Mouse (Mus musculus) kidney, embryonic 15.5 days (tissue): ENCODE measurements around the gene Ccdc137. TPM values are rescaled to one million over a fixed set of nuclear protein-coding genes. Genes with fewer than 3 reads are reported as not detected.

Experiments
- ATAC-seq: fragments of 200-750 bp; cut with Nextera tagmentation; replicated peaks from 2 replicates; pipeline ENCODE4 v1.8.0; 2017; ENCODE audit warnings: moderate TSS enrichment; ENCODE audit not compliant: low FRiP score
- H3K27ac ChIP-seq: fragments of 300-500 bp; sonication (generic); 2 replicates; pipeline ENCODE4 v1.5.1; 2015; ENCODE audit warnings: mild to moderate bottlenecking, inconsistent platforms
- H3K27me3 ChIP-seq: fragments of 300-500 bp; sonication (generic); 2 replicates; pipeline ENCODE4 v1.6.1; 2015; ENCODE audit warnings: inconsistent platforms
- H3K36me3 ChIP-seq: fragments of 300-500 bp; sonication (generic); 2 replicates; pipeline ENCODE4 v1.6.1; 2015; ENCODE audit warnings: inconsistent platforms
- H3K4me1 ChIP-seq: fragments of 300-500 bp; sonication (generic); 2 replicates; pipeline ENCODE4 v1.6.1; 2015; ENCODE audit warnings: inconsistent platforms
- H3K4me2 ChIP-seq: fragments of 300-500 bp; sonication (generic); 2 replicates; pipeline ENCODE4 v1.6.1; 2015; ENCODE audit warnings: moderate library complexity, mild to moderate bottlenecking, inconsistent platforms
- H3K4me3 ChIP-seq: fragments of 300-500 bp; sonication (generic); replicated peaks from 2 replicates; pipeline ENCODE4 v1.5.1; 2015; ENCODE audit warnings: mild to moderate bottlenecking, inconsistent platforms
- H3K9ac ChIP-seq: fragments of 300-500 bp; sonication (generic); 2 replicates; pipeline ENCODE4 v1.6.1; 2015; ENCODE audit warnings: mild to moderate bottlenecking, inconsistent platforms
- H3K9me3 ChIP-seq: fragments of 300-500 bp; sonication (generic); replicated peaks from 2 replicates; pipeline ENCODE4 v1.6.1; 2016; ENCODE audit warnings: inconsistent platforms
- WGBS: fragments of 180-500 bp; shearing (Covaris S2); methylation state at CpG from one replicate; pipeline ENCODE4 v1.1.7; 2015; ENCODE audit warnings: mixed read lengths; 5-methylcytosine and 5-hydroxymethylcytosine counted together
- polyA plus RNA-seq: library from polyadenylated mRNA; unstranded; fragments of >200 nt; fragmentation: Nextera tagmentation; extraction: Ambion mirVana; gene quantifications from 2 replicates; pipeline ENCODE4 v1.2.1, GENCODE M21; 2015

Gene Ccdc137
- polyA plus RNA-seq, 1 experiment from 2014 or later: 41.9 TPM

DNA sequence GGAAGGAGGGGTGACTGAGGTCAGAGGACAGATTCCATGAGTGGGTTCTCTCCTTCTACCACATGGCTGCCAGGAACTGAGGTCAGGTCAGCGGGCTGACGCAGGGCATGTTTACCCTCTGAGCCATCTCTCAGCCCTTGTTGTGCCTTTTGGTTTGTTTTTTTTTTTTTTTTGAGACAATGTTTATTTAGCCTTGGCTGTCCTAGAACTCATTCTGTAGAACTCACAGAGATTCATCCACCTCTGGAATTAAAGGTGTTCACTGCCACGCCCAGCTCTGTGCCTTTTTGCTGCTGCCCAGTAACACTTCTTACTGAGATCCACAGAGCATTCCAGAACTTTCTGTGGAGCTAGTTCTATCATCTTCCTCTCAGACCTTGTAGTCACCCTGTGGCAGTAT lies 47.7 kb downstream of the Ccdc137 start:
- no peaks in the 10 kb centered on the region for H3K36me3 ChIP-seq
- no peak overlapping the region for H3K4me2 ChIP-seq
- WGBS: 79% methylated on average over 3 of the region's 3 CpGs
- H3K4me3 ChIP-seq: no peak overlapping the region
- no peak for ATAC-seq
- H3K27me3 ChIP-seq: no peaks in the 10 kb centered on the region
- H3K9ac ChIP-seq: no peak overlapping the region
- no peak overlapping the region for H3K27ac ChIP-seq
- H3K4me1 ChIP-seq: peaks cover 13% of the 10 kb centered on the region
- H3K9me3 ChIP-seq: no peaks in the 10 kb centered on the region

DNA sequence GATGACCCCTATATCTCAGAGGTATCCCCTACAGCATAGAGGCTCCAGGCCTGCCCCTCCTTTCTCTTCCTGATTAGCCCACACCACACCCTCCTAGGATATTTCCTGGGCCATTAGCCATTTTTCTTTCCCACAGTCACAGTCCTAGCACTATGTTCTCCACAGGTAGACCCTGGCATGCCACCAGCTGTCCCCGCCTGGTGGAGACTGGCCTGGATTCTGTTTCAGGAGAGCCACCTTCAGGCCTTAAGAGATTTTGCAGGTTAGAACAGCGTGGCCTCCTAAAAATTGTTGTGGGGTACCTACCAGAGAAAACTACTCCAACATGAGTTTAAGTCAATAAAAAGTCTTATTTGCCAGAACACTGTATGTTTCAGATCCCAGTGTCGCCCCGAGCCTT lies 49.0 kb downstream of the Ccdc137 start:
- Histone ChIP-seq H3K36me3 (no peaks in the 10 kb centered on the region), H3K4me1 (peaks cover 19% of the 10 kb centered on the region), H3K27ac (0 out of 2 replicates have a peak overlapping the region, but pooled peaks have one; percentile 48), H3K9me3 (no peaks in the 10 kb centered on the region), H3K9ac (no peak overlapping the region), H3K4me2 (no peak overlapping the region), H3K4me3 (no peak overlapping the region), H3K27me3 (no peaks in the 10 kb centered on the region)
- 0 out of 2 replicates have a peak, but pooled peaks have one; percentile 46 for ATAC-seq
- 57% methylated on average over 4 of the region's 4 CpGs for WGBS

DNA sequence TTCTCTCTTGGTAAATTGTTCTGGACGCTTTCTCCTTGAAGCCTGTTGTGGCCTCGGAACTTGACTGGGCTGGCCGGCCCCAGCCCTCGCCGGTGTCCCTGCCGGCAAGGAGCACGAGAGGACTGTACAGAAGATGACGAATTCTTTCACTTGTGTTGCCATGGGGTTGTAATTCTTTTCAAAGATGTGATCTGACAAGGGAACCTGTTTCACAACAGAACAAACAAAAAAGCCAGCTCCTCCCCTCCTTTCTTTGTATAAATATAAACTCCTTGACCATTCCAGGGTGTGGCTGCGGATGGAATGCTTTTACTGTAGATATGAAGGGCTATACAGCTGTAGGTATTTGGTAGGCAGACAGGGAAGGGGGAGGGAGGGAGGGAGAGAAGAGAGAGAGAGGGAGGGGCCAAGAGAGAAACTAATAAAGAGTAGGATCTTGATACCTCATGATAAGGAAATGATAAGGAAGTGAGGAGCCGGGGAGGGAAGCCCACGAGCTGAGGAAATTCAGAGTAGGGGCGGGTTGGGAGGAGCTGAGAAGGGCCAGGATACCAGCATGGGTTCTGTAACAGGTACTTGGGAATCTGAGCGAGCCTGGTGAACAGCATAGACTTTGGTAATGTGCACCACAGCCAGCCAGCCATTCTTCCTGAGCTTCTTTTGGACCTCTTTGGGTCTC lies 49.8 kb downstream of the Ccdc137 start:
- no peaks in the 10 kb centered on the region for H3K36me3 ChIP-seq
- H3K4me3 ChIP-seq: no peak overlapping the region
- 0 out of 2 replicates have a peak overlapping the region, but pooled peaks have one; percentile 48 for H3K27ac ChIP-seq
- WGBS: 67% methylated on average over 13 of the region's 13 CpGs
- H3K4me1 ChIP-seq: peaks cover 22% of the 10 kb centered on the region
- no peaks in the 10 kb centered on the region for H3K27me3 ChIP-seq
- no peaks in the 10 kb centered on the region for H3K9me3 ChIP-seq
- ATAC-seq: no peak
- H3K4me2 ChIP-seq: no peak overlapping the region
- no peak overlapping the region for H3K9ac ChIP-seq

DNA sequence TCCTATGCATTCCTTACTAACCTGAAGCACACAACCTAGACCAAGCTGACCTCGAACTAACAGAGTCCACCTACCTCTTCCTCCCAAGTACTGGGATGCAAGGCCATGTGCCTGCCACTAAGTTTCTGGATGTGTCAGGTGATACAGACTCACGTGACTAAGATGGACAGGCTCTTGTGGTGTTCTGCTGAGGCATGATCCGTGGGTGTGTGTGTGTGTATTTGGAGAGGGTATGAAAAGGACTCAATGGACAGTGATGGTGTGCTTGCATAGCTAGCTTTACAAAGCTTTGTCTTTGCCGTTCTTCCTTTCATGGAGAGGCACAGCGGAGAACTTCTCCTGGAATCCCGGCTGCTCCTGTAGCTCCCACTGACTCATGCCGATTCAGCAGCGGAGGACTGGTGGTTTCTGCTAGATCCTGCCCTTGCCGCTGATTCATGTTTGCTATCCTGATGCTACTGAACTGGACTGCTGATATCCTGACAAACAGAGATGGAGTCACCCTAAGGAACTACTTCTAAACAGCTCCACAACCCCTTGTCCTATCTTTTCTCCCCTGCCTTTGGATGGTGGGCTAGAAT lies 50.5 kb downstream of the Ccdc137 start:
- Histone ChIP-seq H3K9me3 (no peaks in the 10 kb centered on the region), H3K36me3 (no peaks in the 10 kb centered on the region), H3K4me1 (peaks cover 27% of the 10 kb centered on the region), H3K4me2 (no peak overlapping the region), H3K27me3 (no peaks in the 10 kb centered on the region), H3K4me3 (no peak overlapping the region), H3K27ac (0 out of 2 replicates have a peak overlapping the region, but pooled peaks have one; percentile 27), H3K9ac (no peak overlapping the region)
- WGBS: 80% methylated on average over 9 of the region's 9 CpGs
- no peak for ATAC-seq

DNA sequence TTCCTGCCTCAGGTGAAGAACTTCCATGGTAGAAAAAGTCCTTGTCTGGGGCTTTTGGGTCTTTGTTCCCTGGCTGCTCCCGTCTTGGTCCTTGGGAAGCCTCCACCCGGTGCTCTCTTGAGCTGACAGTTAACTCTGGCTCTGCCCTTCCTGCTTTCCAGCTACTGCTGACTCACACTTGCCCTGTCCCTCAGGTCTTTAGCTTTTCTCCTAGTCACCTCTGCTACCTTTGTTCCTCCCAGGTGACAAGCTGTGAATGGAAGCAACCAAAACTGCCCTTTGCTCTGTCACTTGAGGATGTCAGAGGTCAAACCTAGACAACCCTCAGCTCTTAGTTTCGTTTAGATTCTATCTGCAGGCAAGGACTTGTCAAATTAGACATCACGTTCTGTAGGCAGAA lies 52.0 kb downstream of the Ccdc137 start:
- Histone ChIP-seq H3K36me3 (no peaks in the 10 kb centered on the region), H3K4me1 (peaks cover 27% of the 10 kb centered on the region), H3K9me3 (no peaks in the 10 kb centered on the region), H3K4me3 (no peak overlapping the region), H3K27me3 (no peaks in the 10 kb centered on the region), H3K4me2 (peak overlapping the region; percentile 53; the same call in 1 of the 2 replicates), H3K27ac (peak overlapping the region; percentile 64; the same call in 1 of the 2 replicates), H3K9ac (no peak overlapping the region)
- no peak for ATAC-seq
- WGBS: 52% methylated on average over 4 of the region's 4 CpGs

DNA sequence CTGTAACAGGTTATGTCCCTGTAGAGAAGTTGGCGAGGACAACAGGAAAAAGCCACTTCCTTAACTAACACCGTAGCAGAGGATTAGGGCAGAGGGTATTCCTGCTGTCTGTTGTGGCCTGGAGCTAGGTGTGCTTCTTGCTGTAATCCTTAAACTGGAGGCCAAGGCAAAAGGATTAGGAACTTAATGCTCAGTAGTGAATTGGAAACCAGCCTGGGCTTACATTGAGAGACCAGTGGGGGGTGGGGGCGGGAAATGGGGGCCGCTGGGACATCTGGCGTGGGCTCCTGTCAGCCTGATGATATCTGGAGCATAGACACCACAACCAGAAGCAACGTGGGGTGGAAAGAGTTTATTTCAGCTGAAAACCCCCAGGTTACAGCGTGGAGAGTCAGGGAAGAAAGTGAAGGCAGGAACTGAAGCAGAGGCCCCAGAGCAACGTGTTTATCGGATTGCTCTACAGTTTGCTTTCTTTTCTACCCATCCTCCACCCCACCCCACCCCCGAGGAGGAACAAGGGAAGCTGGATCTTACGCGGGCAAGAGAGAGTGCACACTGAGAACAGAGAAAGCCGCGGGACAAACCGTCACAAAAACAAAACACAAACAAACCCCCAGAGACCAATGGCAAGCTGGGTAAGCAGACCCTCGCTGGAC lies 52.6 kb downstream of the Ccdc137 start:
- ATAC-seq: no peak; the same call in 1 of the 2 replicates
- H3K4me2 ChIP-seq: peak overlapping the region; percentile 53
- no peaks in the 10 kb centered on the region for H3K9me3 ChIP-seq
- H3K4me3 ChIP-seq: peak overlapping the region; percentile 32
- peak overlapping the region; percentile 26; the same call in 1 of the 2 replicates for H3K9ac ChIP-seq
- no peaks in the 10 kb centered on the region for H3K36me3 ChIP-seq
- H3K27ac ChIP-seq: peak overlapping the region; percentile 64
- no peaks in the 10 kb centered on the region for H3K27me3 ChIP-seq
- 11% methylated on average over 16 of the region's 16 CpGs for WGBS
- peaks cover 27% of the 10 kb centered on the region for H3K4me1 ChIP-seq

DNA sequence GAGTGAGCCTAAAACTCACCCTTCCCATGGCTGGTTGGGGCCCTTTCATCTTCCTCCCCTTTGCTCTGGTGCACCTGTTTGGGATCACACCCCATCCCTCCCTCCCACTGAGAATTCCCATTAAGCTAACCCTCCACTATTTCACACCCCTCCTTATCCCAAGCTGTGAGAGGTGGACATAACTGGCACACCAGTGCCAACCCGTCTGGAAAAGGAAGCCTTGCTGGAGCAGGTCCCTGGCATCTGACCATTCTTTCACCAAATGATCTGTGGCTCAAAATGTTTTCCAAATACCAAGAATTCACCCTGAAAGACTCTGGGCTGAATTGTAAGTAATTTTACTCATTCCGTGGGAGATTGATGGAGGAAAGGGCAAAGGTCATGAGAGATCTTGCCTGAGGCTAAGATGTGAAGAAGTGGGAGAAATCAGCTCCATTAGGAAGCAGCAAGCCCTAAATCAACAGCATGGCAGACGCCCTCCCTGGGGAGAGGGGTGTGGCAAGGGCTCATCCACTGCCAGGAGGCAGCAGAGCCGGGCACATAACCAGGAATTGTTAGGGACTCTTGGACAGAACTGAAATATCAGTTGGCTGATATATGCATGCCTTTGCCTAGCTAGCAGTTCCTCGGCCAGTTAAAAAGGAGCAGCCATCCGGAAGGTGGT lies 55.0 kb downstream of the Ccdc137 start:
- Histone ChIP-seq H3K4me3 (no peak overlapping the region), H3K9ac (no peak overlapping the region), H3K4me2 (no peak overlapping the region), H3K27ac (no peak overlapping the region), H3K27me3 (no peaks in the 10 kb centered on the region), H3K4me1 (peaks cover 25% of the 10 kb centered on the region), H3K36me3 (no peaks in the 10 kb centered on the region), H3K9me3 (no peaks in the 10 kb centered on the region)
- 24% methylated on average over 6 of the region's 6 CpGs for WGBS
- ATAC-seq: no peak

Other genes starting within 250 kb of the Ccdc137 start
- 11.8 and 14.1 TPM in 2 replicates for gene Bahcc1, start 225.2 kb upstream of the Ccdc137 start, polyA plus RNA-seq
- gene Actg1, start 109.6 kb upstream of the Ccdc137 start, polyA plus RNA-seq: 2,367 and 2,520 TPM in 2 replicates
- gene Fscn2, start 96.6 kb upstream of the Ccdc137 start, polyA plus RNA-seq: 1.1 and 1.2 TPM in 2 replicates
- gene Faap100, start 79.4 kb upstream of the Ccdc137 start, polyA plus RNA-seq: 33.1 and 41.9 TPM in 2 replicates
- gene Nploc4, start 20.4 kb upstream of the Ccdc137 start, polyA plus RNA-seq: 33.5 and 34.8 TPM in 2 replicates
- not detected in 2 replicates for gene Tspan10, start 15.5 kb upstream of the Ccdc137 start, polyA plus RNA-seq
- gene Pde6g, start 4.6 kb upstream of the Ccdc137 start, polyA plus RNA-seq: 0.28 and 0.38 TPM in 2 replicates
- gene Oxld1, start within 50 bp of the Ccdc137 start, polyA plus RNA-seq: 13.1 and 13.8 TPM in 2 replicates
- 42.7 and 53.3 TPM in 2 replicates for gene Arl16, start 9.5 kb downstream of the Ccdc137 start, polyA plus RNA-seq
- 166 and 172 TPM in 2 replicates for gene Mrpl12, start 26.5 kb downstream of the Ccdc137 start, polyA plus RNA-seq
- gene Slc25a10, start 33.7 kb downstream of the Ccdc137 start, polyA plus RNA-seq: 84.6 and 91.9 TPM in 2 replicates
- 2.4 and 2.6 TPM in 2 replicates for gene Gcgr, start 72.6 kb downstream of the Ccdc137 start, polyA plus RNA-seq
- 199 and 212 TPM in 2 replicates for gene Mcrip1, start 91.6 kb downstream of the Ccdc137 start, polyA plus RNA-seq
- 0.49 and 1.4 TPM in 2 replicates for gene Ppp1r27, start 93.0 kb downstream of the Ccdc137 start, polyA plus RNA-seq
- 718 and 736 TPM in 2 replicates for gene P4hb, start 115.1 kb downstream of the Ccdc137 start, polyA plus RNA-seq
- gene Arhgdia, start 123.5 kb downstream of the Ccdc137 start, polyA plus RNA-seq: 588 and 644 TPM in 2 replicates
- 494 TPM in 2 replicates for gene Alyref, start 140.2 kb downstream of the Ccdc137 start, polyA plus RNA-seq
- 193 and 206 TPM in 2 replicates for gene Anapc11, start 140.3 kb downstream of the Ccdc137 start, polyA plus RNA-seq
- gene Npb, start 150.4 kb downstream of the Ccdc137 start, polyA plus RNA-seq: 24.4 and 25.2 TPM in 2 replicates
- gene Pcyt2, start 159.8 kb downstream of the Ccdc137 start, polyA plus RNA-seq: 118 and 140 TPM in 2 replicates
- gene Sirt7, start 167.1 kb downstream of the Ccdc137 start, polyA plus RNA-seq: 32.7 and 33.9 TPM in 2 replicates
- 32.2 and 35.9 TPM in 2 replicates for gene Mafg, start 175.5 kb downstream of the Ccdc137 start, polyA plus RNA-seq
- 25.4 and 29.3 TPM in 2 replicates for gene Pycr1, start 185.7 kb downstream of the Ccdc137 start, polyA plus RNA-seq
- gene Myadml2, start 190.0 kb downstream of the Ccdc137 start, polyA plus RNA-seq: 0.28 and 0.29 TPM in 2 replicates
- gene Notum, start 203.1 kb downstream of the Ccdc137 start, polyA plus RNA-seq: 5.2 and 7.7 TPM in 2 replicates
- 127 and 144 TPM in 2 replicates for gene Aspscr1, start 214.9 kb downstream of the Ccdc137 start, polyA plus RNA-seq